Mouse (Mus musculus) neural tube, embryonic 12.5 days (tissue): ENCODE measurements around the gene Pkhd1. TPM values are rescaled to one million over a fixed set of nuclear protein-coding genes. Genes with fewer than 3 reads are reported as not detected.
A peak's percentile ranks its signal among the peaks of the same experiment; 100 is the strongest.

Experiments used
- ATAC-seq: fragments of 200-750 bp; cut with Nextera tagmentation; 2 replicates; pipeline ENCODE4 v1.8.0; 2017; ENCODE audit warnings: low read depth, mild to moderate bottlenecking, moderate TSS enrichment, moderate library complexity; ENCODE audit not compliant: low FRiP score
- H3K27ac ChIP-seq: fragments of 300-500 bp; sonication (generic); 2 replicates; pipeline ENCODE4 v1.5.1; 2016
- H3K27me3 ChIP-seq: fragments of 300-500 bp; sonication (generic); replicated peaks from 2 replicates; pipeline ENCODE4 v1.6.1; 2016; ENCODE audit warnings: mild to moderate bottlenecking
- H3K36me3 ChIP-seq: fragments of 300-500 bp; sonication (generic); 2 replicates; pipeline ENCODE4 v1.6.1; 2016; ENCODE audit warnings: mild to moderate bottlenecking
- H3K4me1 ChIP-seq: fragments of 300-500 bp; sonication (generic); 2 replicates; pipeline ENCODE4 v1.6.1; 2016
- H3K4me2 ChIP-seq: fragments of 300-500 bp; sonication (generic); replicated peaks from 2 replicates; pipeline ENCODE4 v1.6.1; 2016; ENCODE audit warnings: mild to moderate bottlenecking
- H3K4me3 ChIP-seq: fragments of 300-500 bp; sonication (generic); 2 replicates; pipeline ENCODE4 v1.5.1; 2016
- H3K9ac ChIP-seq: fragments of 300-500 bp; sonication (generic); 2 replicates; pipeline ENCODE4 v1.6.1; 2016; ENCODE audit warnings: mild to moderate bottlenecking
- H3K9me3 ChIP-seq: fragments of 300-500 bp; sonication (generic); 2 replicates; pipeline ENCODE4 v1.6.1; 2016; ENCODE audit warnings: mild to moderate bottlenecking
- WGBS: fragments of 180-500 bp; shearing (Covaris S2); methylation state at CpG from one replicate; pipeline ENCODE4 v1.1.7; 2016; 5-methylcytosine and 5-hydroxymethylcytosine counted together
- polyA plus RNA-seq: library from polyadenylated mRNA; unstranded; fragments of >200 nt; fragmentation: Nextera tagmentation; extraction: Ambion mirVana; gene quantifications from 2 replicates; pipeline ENCODE4 v1.2.1, GENCODE M21; 2016

Gene Pkhd1
- polyA plus RNA-seq, 1 experiment from 2014 or later = 0.03 TPM

DNA sequence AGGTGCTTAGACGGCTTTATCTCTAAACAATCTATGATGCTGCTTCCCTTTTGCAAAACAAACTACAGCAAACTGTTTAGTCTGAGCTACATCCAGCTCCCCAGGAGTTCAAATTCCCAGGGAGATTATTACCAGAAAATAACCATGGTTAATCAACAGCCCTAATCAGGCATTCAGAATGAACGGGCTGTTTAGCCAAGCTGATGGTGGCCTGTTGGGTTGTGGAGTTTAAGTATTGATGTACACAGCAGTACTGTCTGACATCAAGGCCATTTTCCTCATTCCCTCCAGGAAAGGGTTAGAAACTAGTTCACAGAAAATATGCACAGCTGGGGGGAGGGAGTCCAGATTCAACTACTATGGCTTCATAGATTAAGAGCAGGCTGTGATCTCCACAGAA lies 12.4 kb downstream of the Pkhd1 start:
- H3K36me3 ChIP-seq = no peaks in the 10 kb centered on the region
- WGBS = 69% methylated on average over 2 of the region's 2 CpGs
- H3K9ac ChIP-seq = no peak overlapping the region
- no peak overlapping the region for H3K27ac ChIP-seq
- no peaks in the 10 kb centered on the region for H3K27me3 ChIP-seq
- H3K9me3 ChIP-seq = no peaks in the 10 kb centered on the region
- H3K4me2 ChIP-seq = no peak overlapping the region
- H3K4me3 ChIP-seq = no peak overlapping the region
- H3K4me1 ChIP-seq = no peaks in the 10 kb centered on the region
- ATAC-seq = no peak

DNA sequence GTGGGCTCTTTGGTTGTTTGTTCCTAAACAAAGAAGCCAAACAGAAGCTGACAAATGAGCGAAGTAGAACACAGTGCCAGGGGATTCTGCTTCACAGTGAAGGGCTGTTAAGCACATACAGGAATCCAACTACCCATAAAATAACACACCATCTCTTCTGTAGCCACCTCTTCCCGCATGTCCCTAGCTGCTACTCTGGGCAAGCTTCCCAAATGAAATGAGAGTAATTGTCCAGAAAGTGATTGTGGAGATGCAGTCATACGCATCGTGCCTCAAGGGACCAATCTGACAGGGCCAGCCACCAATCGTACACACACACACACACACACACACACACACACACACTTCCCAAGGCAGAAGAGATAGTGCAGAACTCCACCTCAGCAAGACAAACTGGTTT lies 27.4 kb downstream of the Pkhd1 start:
- Histone ChIP-seq H3K9ac (no peak overlapping the region), H3K4me1 (no peaks in the 10 kb centered on the region), H3K27ac (no peak overlapping the region), H3K4me3 (no peak overlapping the region), H3K4me2 (no peak overlapping the region), H3K27me3 (no peaks in the 10 kb centered on the region), H3K9me3 (no peaks in the 10 kb centered on the region), H3K36me3 (no peaks in the 10 kb centered on the region)
- no peak for ATAC-seq
- 74% methylated on average over 5 of the region's 5 CpGs for WGBS

DNA sequence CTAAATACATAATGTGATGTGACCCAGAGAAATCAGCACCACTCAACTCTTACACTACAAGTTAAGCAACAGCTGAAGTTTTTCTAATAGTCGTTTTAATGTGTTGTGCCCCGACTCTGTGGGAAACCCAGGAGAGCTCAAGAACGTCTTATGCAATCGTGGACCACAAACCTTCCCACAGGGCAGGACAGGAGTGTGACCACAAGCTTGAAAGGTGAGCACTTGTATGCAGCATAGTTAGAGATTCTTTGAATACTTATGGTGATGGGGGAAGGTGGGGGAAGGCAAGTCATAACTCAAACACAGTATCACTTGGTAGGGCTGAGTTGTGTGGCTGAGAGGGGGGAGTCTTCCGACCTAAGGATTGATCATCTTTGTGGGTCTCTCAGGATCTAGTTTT lies 46.4 kb downstream of the Pkhd1 start:
- H3K4me2 ChIP-seq = no peak overlapping the region
- H3K9ac ChIP-seq = no peak overlapping the region
- H3K4me1 ChIP-seq = no peaks in the 10 kb centered on the region
- H3K27ac ChIP-seq = no peak overlapping the region
- WGBS = 83% methylated on average over 5 of the region's 5 CpGs
- no peak for ATAC-seq
- no peaks in the 10 kb centered on the region for H3K36me3 ChIP-seq
- no peaks in the 10 kb centered on the region for H3K27me3 ChIP-seq
- no peak overlapping the region for H3K4me3 ChIP-seq
- no peaks in the 10 kb centered on the region for H3K9me3 ChIP-seq

DNA sequence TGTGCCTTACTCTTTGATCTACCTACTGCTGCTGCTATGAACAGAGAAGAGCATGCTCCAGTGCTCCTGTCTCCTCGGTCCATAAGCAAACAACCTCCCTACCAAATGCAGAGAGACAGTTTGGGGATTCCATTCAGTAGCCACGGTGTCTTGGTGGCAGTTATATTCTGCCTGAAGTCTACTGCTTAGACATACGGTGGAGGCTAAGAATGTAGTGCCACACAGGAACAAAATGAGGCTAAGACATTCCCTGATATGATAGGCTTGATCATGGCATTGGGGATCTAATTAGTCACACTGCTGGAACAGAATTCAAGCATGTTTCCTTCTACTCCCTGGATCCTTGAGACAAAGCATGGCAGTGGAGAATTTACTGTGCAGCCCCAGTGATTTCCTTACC lies 48.4 kb downstream of the Pkhd1 start:
- no peak overlapping the region for H3K4me3 ChIP-seq
- H3K9me3 ChIP-seq = no peaks in the 10 kb centered on the region
- no peak overlapping the region for H3K9ac ChIP-seq
- ATAC-seq = no peak
- no peaks in the 10 kb centered on the region for H3K36me3 ChIP-seq
- H3K27ac ChIP-seq = no peak overlapping the region
- 65% methylated on average over 3 of the region's 3 CpGs for WGBS
- H3K4me1 ChIP-seq = no peaks in the 10 kb centered on the region
- no peaks in the 10 kb centered on the region for H3K27me3 ChIP-seq
- H3K4me2 ChIP-seq = no peak overlapping the region

DNA sequence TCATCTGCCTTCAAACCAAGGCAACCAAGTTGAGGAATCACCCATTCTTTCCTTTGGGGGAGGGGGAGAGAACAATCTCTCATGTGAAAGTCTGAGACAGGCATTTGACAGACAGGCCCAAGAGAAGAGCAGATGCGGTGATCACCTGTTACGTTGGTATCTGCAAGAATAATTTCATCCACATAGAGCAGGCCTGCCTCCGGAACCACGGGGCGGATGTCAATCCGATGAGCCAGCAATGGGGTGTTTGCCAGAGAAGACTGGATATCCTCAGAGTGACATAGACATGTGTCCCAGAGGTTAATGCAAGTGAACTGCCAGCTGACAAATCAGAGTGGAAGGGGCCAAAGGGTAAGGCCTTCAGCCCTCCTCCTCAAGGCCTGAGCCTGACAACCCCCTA lies 59.4 kb downstream of the Pkhd1 start:
- WGBS = 91% methylated on average over 6 of the region's 6 CpGs
- H3K4me3 ChIP-seq = no peak overlapping the region

DNA sequence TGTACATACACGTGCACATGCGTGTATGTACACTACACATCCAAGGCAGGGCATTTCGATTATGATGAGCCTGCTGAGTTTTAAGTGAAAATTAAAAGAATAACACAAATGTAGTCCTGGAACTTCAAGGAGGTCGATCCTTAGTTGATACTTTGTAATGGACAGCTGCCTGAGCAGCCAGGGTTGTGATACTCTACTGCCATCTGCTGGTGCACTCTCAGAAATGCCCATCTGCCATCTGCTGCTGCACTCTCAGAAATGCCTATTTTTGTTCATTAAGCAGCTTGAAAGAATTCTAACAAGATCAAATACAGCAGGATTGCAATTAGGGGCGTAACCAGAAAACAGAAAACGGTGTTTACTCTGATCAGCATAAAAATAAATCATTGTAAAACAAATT lies 63.5 kb downstream of the Pkhd1 start:
- no peak overlapping the region for H3K4me3 ChIP-seq
- H3K9me3 ChIP-seq = no peaks in the 10 kb centered on the region
- no peaks in the 10 kb centered on the region for H3K27me3 ChIP-seq
- H3K36me3 ChIP-seq = no peaks in the 10 kb centered on the region
- H3K4me1 ChIP-seq = no peaks in the 10 kb centered on the region
- 42% methylated on average over 6 of the region's 6 CpGs for WGBS
- ATAC-seq = peak; percentile 55
- no peak overlapping the region for H3K4me2 ChIP-seq
- no peak overlapping the region for H3K27ac ChIP-seq
- no peak overlapping the region for H3K9ac ChIP-seq

More for the DNA sequence above, 59.4 kb downstream of the Pkhd1 start:
- Histone ChIP-seq H3K4me1 (no peaks in the 10 kb centered on the region), H3K27me3 (no peaks in the 10 kb centered on the region), H3K9ac (no peak overlapping the region), H3K27ac (no peak overlapping the region), H3K36me3 (no peaks in the 10 kb centered on the region), H3K4me2 (no peak overlapping the region), H3K9me3 (no peaks in the 10 kb centered on the region)
- ATAC-seq = no peak

DNA sequence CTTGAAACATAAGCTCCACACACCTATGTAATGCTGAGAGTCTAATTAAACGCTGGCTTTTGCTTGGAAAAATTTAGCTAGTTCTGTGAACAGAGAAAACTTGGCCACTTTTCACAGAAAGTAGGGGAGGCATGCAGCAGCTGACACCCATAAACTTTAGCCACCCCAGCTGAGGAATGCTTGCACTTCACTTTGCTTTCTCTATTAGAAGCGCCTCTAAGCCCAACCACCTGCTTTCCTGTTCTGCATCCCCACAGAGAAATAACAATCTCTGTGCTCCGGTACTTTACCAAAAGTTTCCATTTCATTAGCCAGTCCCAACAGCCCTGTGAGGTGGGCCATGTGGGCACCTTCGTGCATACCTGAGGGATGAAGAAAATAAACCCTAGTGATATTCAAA lies 66.5 kb downstream of the Pkhd1 start:
- 70% methylated on average over 4 of the region's 4 CpGs for WGBS
- Histone ChIP-seq H3K36me3 (no peaks in the 10 kb centered on the region), H3K9ac (no peak overlapping the region), H3K4me3 (no peak overlapping the region), H3K4me1 (no peaks in the 10 kb centered on the region), H3K9me3 (no peaks in the 10 kb centered on the region), H3K27me3 (no peaks in the 10 kb centered on the region), H3K4me2 (no peak overlapping the region), H3K27ac (no peak overlapping the region)
- no peak for ATAC-seq

DNA sequence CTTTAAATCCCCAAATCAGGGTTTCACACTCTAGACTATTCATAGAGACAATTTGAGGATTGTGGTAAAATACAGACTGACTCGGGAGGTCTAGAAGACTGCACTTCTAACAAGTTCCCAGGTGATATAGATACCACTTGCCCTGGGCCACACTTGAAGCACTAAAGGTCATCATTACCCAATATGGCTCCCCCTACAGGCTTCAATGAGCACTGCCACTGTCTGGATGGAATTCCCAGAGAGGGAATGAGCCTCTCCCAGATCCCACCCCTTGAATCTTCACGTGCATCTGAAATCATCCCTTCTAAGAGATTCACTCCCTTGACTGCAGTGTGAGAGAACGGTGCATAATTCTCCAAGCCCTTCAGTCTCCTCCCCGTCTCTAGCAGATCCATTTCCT lies 73.3 kb downstream of the Pkhd1 start:
- 70% methylated on average over 4 of the region's 4 CpGs for WGBS
- H3K27me3 ChIP-seq = no peaks in the 10 kb centered on the region
- no peak for ATAC-seq

DNA sequence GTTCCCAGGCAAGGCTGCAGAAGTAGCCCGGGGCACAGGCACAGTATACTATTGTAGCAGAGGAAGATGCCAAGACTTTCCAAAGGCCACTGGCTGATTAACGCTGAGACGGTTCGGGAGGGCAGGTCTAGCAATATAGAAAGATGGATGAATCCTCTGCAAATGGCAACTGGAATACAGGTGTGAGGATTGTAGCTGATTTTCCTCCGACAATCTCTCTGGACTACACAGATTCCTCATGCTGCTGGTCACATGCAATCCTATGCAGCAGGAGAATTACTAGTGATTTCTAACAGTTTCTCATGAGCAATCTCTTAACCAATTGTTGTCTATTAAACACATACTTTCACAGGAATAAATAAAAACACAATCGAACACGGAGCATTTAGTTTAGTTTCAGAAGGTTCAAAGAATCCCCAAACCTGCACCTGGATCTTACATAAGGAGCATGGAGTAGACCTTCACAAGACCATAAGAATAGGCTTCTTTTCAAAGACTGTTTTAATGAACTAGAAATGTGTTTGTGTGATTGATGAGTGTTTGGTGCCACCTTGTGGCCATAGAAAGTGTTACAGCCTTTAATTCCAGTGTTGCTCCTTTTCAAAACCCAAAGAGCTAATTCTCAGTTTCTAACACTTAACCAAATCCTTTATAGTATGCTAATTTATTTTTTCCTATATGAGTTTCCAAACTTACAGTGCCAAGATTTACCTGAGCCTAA lies 104.3 kb downstream of the Pkhd1 start:
- WGBS = 72% methylated on average over 7 of the region's 7 CpGs
- Histone ChIP-seq H3K9me3 (no peaks in the 10 kb centered on the region), H3K9ac (no peak overlapping the region), H3K4me2 (no peak overlapping the region), H3K4me1 (no peaks in the 10 kb centered on the region), H3K36me3 (no peaks in the 10 kb centered on the region), H3K27me3 (no peaks in the 10 kb centered on the region), H3K27ac (no peak overlapping the region), H3K4me3 (no peak overlapping the region)
- ATAC-seq = peak; percentile 70; the same call in 1 of the 2 replicates

More for the DNA sequence above, 73.3 kb downstream of the Pkhd1 start:
- Histone ChIP-seq H3K9ac (no peak overlapping the region), H3K36me3 (no peaks in the 10 kb centered on the region), H3K9me3 (no peaks in the 10 kb centered on the region), H3K4me3 (no peak overlapping the region), H3K27ac (no peak overlapping the region), H3K4me1 (no peaks in the 10 kb centered on the region), H3K4me2 (no peak overlapping the region)

DNA sequence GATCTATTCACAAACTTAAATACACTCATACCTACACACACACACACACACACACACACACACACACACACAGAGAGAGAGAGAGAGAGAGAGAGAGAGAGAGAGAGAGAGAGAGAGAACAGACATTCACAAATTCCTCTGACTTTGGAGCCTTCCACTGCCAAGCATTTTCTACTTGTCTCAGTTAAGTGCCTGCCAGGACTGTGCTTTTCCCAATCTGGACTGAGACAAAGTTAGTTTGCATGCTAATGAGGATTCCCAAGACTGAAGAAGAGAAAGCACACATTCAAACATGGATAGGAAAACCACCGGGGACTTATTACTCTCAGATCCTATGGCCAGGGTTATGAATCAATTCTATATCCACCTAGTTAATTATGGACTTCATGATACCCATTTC lies 118.9 kb downstream of the Pkhd1 start:
- WGBS = 76% methylated on average over 1 of the region's 1 CpGs
- H3K9me3 ChIP-seq = no peaks in the 10 kb centered on the region
- H3K9ac ChIP-seq = no peak overlapping the region
- no peaks in the 10 kb centered on the region for H3K36me3 ChIP-seq
- H3K4me3 ChIP-seq = no peak overlapping the region
- no peaks in the 10 kb centered on the region for H3K27me3 ChIP-seq
- H3K4me2 ChIP-seq = no peak overlapping the region
- no peaks in the 10 kb centered on the region for H3K4me1 ChIP-seq
- no peak for ATAC-seq
- no peak overlapping the region for H3K27ac ChIP-seq

DNA sequence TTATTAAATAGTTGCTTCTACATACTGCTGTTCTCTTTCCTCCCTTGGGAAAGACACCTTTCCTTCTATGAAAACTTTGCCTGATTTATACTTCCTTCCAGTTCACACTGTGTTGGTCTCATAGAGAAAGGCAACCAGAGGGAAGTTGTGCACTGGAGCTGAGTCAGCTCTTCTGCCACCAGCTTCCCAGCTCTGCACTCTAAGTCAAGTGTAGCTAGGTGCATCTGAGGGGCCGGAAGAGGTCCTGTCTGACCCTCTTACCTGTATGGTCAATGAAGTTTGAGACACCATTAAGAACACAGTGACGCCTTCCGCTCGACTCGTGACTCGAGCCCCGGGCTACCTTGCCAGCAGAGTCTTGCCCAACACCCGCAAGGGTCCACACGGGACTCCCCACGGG lies 131.8 kb downstream of the Pkhd1 start:
- Histone ChIP-seq H3K36me3 (no peaks in the 10 kb centered on the region), H3K4me2 (no peak overlapping the region), H3K9ac (no peak overlapping the region), H3K9me3 (no peaks in the 10 kb centered on the region), H3K4me3 (no peak overlapping the region), H3K27ac (no peak overlapping the region), H3K27me3 (no peaks in the 10 kb centered on the region), H3K4me1 (no peaks in the 10 kb centered on the region)
- no peak for ATAC-seq
- WGBS = 93% methylated on average over 9 of the region's 10 CpGs

DNA sequence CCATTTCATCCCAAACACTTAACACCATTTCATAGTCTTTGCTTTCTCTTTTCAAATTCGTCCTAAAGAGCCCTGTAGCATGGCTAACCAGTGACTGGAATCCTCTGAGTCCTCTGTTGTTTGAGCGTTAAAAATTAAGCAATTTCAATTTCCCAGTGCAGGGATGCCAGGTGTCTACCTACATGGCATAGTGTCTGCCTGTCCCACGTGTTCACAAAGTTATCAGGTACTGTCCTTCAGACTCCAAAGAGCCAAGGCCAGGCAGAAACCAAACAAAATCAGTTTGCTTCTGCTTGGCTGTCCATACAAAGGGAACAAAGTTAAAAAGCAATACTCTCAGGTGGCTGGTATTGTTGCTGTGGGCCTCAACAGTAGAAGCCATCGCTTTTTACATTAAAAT lies 136.0 kb downstream of the Pkhd1 start:
- H3K27ac ChIP-seq = no peak overlapping the region
- H3K4me2 ChIP-seq = no peak overlapping the region
- no peaks in the 10 kb centered on the region for H3K9me3 ChIP-seq
- no peaks in the 10 kb centered on the region for H3K27me3 ChIP-seq
- no peak overlapping the region for H3K9ac ChIP-seq
- H3K36me3 ChIP-seq = no peaks in the 10 kb centered on the region
- 0 out of 2 replicates have a peak, but pooled peaks cover 3% of the 10 kb centered on the region for H3K4me1 ChIP-seq
- no peak for ATAC-seq
- H3K4me3 ChIP-seq = no peak overlapping the region
- WGBS = 84% methylated on average over 4 of the region's 4 CpGs

DNA sequence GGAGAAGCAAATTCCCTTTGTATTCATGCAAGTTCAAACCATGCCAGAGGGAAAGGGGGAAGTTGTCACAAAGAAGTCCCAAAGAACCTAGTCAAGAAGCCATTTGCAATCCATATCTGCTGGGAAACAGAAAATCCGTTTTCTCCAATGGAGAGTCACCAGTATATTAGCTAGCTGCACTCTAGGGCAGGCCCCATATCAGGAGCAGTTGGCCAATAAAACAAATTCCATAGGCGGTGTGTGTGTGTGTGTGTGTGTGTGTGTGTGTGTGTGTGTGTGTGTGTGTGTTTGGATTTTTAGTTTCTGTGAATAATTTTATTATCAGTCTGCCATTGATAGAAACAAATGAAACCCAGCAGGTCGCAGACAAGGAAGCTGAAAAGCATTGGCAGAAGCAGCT lies 139.2 kb downstream of the Pkhd1 start:
- ATAC-seq = no peak
- peak overlapping the region; percentile 72; the same call in 1 of the 2 replicates for H3K4me2 ChIP-seq

More for the DNA sequence above, 139.2 kb downstream of the Pkhd1 start:
- 0 out of 2 replicates have a peak, but pooled peaks cover 3% of the 10 kb centered on the region for H3K4me1 ChIP-seq
- H3K27ac ChIP-seq = no peak overlapping the region
- no peaks in the 10 kb centered on the region for H3K27me3 ChIP-seq
- H3K36me3 ChIP-seq = no peaks in the 10 kb centered on the region
- H3K9me3 ChIP-seq = no peaks in the 10 kb centered on the region
- WGBS = 59% methylated on average over 3 of the region's 3 CpGs
- no peak overlapping the region for H3K9ac ChIP-seq
- H3K4me3 ChIP-seq = no peak overlapping the region
